Mouse (Mus musculus) forelimb bud, embryonic 11.5 days (tissue): ENCODE measurements at regions not wholly inside any gene's neighbourhood (a gene's known extent, or its start where the extent isn't known, plus 50 kb on each side); places are given as distances from the start of the nearest gene placed in this dataset.
A peak's percentile ranks its signal among the peaks of the same experiment; 100 is the strongest.

ENCODE experiments used
- DNase-seq: peaks from one replicate; pipeline ENCODE4 v3.0.0-alpha.2; 2012; ENCODE audit warnings: low read depth, low spot score

DNA sequence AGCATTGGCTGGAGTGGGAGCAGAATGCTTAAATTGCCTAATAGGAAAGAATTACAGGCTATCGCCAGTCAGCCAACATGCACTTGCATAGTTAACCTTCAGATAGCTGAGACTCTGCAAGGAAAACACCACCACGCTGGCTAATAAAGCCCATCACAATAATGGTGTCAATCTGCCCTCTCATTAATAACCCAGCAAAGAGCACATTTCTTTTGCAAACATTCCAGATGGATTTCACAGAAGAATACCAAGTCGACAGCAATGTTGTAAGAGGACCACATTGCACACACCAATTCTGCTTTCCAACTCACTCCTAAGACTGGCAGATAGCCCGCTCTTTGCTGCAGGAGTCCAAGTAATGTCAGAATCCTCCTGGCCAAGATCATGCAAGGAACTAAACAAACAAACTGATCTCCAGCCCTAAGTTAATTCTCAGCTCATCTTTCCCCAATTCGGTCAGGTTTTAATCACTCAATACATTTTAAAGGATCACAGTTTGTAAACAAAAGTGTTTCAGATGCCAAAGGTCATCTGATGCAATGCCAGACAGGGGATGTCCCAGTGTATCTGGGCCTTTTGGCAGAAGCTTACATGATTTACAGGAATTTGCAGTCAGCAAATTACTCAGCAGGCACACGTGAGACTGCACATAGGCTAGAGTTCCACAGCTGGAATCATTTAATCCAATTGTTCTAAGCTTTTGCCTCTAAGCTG, 198.4 kb downstream of the Klf6 start:
- peak; percentile 58 for DNase-seq

DNA sequence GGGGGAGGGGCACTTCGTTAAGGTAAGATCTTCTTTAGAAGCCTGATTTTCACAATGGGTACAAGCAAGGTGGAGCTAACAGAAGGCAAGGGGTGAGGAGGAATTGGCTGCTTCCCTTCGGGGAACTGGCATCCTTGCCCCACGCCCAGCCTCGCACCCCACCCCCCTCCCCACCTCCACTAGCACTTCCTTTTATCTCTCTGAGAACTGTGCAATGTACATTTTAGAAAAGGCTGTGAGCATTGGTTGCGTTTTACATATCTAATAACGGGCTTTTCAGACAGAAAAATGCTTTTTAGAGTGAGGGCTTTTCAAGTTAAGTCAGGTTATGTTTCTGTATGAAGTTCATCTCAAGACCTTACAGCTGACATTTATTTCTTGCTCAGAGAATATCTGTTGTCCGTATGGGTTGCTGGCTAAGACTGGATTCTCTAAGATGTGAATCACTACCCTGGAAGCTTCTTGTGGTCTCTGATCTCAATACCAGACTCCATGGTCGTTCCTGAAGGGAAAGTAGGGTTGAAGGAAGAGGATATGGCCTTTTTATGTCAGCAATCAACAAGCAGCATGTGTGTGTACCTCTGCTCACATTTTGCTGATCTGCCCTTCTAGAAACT, 199.1 kb downstream of the Klf6 start:
- no peak for DNase-seq

DNA sequence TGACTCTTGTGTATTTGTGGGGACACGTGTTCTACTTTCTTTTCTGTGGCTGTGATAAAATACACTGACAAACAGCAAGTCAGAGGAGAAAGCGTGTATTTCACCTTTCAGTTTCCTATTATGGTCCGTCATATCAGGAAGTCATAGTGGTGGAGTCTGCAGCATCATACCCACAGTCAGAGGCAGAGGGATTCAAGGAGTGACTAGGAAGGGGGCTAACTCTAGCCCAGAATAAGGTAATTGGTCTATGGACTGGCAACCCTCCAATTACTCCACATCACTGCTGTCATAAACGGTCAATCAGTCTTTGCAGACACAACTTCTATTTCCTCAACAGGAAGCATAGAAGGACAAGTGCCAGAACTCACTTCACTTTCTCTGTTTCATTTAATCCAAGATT, 201.0 kb downstream of the Klf6 start:
- no peak for DNase-seq

DNA sequence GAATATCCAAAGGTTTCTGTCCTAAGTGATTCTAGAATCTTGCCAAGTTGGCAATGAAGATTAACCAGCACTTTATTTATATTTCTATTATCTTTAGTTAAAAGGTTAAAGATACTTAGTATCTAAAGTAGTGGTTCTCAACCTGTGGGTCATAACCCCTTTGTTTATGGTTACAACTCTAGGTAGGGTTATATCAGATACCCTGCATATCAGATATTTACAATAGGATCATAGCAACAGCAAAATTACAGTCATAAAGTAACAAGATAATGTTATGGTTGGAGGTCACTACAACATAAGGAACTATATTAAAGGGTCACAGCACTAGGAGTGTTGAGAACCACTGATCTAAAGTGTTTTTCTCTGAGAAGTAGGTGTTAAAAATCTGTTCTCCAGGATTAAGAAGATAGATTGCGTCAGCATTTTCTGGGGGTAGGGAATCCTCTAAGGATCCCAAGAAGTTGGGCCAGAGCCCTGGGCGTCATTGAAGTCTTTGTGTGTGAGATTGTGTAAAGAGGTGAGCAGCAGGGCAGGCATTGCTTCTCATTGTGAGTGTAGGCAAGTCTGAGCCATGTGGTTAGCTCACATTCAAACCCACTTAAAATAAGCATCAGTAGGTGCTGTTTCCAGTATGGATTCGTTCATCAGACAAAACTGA, 201.6 kb downstream of the Klf6 start:
- DNase-seq: no peak

DNA sequence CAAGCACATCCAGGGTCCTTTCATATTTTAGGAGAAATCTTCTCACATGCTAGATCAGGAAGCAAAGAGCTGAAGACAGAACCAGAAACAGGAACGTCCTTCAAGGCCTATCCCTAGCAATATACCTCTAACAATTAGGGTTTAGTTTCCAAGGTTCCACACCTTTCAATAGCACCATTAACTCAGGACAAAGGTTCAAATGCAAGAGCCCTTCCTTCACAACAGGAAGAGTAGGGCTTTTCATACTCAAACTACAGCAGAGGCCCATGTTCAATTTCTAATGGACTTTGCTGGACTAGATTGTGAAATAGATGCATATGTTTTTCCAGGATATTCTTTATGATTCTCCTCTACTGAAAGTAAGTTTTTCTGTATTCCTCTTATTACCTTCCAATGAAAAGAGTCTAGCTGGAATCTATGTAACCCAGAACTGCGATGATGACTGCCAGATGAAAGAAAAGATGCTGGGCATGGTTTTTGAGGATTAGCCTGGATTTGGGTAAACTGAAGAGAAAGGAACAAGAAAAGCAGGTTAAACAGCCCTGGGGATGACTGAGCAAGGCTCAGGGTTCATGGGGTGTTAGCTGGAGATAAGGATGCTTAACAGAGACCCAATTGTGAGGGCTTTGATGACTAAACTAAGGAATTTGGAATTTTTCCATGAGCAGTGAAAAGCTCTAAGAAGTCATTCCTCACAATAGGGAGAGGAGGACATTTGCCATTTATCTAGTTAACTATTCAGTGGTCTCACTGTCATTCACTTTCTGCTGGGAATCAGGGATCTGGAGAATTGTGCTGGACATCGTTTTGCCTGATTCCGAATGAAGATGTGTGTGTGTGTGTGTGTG, 215.9 kb downstream of the Klf6 start:
- no peak for DNase-seq

DNA sequence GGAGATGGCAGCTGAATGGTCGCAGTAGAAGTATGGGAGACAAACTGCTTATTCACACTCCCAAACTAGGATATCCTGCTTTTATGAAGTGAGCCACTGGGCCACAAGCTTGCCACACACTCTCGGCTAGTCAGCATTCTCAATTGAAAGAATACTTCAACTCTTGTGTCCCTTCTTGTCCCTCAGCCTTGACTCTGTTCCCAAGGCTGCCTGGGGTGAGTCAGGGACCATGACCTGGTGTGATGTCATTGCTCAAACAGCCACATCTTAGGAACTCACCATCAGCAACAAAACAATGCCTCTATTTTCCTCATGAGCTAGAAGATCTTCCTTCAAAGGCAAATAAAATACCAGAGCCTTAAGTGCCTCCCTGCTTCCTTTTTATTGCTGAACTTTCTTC, 224.6 kb downstream of the Klf6 start:
- no peak for DNase-seq

DNA sequence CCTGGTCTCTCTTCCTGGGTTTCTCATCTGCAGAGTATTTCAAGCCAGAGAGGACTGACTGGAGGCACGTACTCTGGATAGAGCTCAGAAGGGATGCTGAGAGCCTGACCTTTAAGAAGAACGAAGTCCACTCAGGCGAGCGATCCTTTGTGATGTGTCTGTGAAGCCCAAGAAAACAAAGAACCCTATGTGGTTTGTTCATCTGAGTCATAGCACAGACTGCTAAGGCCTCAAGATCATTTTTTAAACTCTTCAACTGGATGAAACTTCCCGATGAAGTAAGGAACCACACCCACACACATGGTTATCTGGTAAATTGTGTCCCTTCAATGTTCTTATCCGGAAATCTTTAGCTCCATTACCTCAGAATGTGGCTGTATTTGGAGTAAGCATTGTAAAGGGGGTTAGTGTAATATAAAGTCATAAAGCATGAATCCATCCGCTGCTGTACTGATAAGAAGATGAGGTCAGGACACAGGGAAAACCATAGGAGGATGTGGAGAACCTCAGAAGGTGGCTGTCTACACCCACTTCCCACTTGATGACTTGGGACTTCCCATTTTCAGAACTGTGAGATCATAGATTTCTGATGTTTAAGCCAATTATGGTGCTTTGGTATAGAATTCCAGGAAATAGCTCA, 247.9 kb downstream of the Klf6 start:
- DNase-seq: no peak

DNA sequence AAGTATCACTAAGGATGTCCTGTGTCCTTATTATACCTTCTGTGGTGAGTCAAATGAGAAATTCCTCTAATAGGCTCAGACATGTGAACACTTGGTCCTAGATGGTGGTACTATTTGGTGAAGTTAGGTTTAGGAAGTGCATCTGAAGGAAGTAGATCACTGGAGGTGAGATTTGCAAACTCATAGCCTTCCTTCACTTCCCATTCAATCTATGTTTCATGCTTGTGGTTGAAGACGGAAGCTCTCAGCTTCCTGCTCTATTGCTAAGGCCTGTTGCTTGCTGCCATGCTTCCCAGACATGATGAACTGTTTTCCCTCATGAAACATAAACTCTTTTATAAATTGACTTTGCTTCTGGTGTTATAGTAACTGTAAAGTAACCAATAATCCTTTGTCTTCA, 258.4 kb downstream of the Klf6 start:
- no peak for DNase-seq

DNA sequence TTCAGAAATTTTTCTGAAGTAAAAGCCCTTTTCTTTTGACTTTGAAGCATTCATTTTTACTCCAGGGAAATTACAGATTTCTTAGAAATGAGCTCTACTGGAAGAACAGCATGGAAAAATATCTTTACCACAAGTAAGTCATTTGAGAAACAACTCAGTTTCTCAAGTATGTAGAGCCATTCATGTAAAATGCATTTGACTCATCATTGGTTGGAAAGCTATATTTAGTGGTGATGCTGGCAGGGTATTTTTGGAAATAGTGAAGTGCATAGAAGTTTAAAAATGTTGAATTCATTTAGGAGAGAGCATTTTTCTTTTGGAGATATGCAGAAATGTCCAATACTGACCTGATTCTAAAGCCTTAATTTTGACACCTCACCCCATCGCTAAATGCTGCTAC, 266.0 kb downstream of the Klf6 start:
- no peak for DNase-seq

DNA sequence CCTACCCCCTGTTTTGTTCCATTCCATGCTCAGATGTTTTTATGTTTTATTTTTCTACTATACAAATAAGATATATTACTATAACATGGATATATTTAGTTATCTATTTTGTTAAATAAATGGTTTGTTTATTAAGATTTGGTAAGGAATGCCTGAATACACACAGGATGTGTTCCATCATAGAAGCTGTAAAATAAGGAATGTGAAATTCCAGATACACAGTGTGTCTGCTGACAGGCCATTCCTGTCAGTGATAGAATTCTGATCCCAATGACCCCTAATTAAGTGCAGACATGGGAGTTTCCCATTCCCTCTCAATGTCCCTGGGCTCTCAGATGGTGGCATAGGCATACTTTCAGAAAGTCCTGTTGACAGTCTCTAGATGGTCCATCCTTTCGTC, 267.6 kb downstream of the Klf6 start:
- no peak for DNase-seq

DNA sequence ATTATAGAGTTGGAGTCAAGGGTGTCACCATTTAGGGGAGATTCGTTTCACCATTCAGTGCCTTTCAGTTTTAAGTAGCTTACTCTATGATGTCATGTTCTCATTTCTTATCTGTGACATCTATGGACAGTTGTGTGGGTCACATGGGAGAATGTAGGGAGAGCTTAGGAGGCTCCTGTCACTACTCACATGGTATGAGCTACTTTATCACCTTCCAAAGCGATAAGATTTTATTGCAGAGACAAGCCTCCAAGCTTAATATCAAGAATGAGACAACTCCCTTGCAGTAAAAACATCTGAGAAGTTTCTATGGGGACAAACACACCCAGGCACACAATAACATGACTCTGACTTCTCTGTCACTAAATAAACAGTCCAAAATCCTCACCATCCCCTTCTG, 270.1 kb downstream of the Klf6 start:
- DNase-seq: no peak

DNA sequence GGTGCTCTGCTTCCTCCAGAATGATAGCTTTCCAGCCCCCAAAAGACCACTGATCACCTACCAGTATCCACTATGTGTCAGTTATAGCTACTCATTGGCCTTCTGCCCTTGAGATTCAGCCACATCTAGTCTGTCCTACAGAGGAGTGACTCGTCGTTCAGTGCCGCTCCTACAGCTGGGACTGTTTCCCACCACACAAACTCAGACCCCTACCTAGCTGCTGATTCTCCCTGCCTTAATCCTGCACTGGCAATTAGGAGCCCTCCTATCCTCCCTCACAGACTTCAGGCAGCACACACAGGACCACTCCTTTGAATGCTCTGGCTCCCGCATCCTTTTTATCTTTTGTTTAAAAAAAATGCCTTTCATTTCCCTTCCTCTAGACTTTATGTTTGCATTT, 275.9 kb downstream of the Klf6 start:
- no peak for DNase-seq

DNA sequence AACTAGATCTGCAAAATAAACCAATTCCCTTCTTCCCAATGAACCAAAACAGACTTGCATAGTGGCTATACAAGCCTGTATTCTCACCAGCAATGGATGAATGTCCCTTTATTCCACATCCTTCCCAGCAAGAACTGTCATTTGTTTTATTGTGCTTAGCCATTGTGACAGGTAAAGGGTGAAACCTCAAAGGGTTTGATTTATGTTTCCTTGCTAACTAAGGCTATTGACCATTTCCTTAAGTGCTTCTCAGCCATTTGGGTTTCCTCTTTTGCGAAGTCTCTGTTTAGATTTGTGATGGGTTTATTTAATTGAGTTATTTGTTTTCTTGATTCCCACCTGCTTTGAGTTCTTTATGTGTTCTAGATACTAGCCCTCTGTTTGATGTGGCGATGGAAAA, 281.5 kb downstream of the Klf6 start:
- DNase-seq: no peak

DNA sequence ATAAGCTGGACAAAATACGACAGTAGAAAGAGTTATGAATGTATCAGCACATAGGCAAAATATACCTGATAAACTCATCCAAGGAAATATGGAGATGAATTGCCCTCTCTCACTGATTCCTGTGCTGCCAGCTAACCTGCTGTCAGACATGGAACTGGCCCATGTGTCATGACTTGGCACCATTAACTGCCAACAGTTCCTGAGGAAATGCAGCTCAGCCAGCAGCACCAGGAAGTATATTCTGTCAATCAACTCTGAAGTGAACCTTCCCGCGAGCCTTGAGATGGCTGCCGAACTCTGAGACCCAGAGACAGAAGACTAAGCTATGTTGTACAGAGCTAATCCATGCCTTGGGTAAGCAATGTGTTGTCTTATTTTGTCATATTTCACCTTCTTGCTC, 292.4 kb downstream of the Klf6 start:
- no peak for DNase-seq

DNA sequence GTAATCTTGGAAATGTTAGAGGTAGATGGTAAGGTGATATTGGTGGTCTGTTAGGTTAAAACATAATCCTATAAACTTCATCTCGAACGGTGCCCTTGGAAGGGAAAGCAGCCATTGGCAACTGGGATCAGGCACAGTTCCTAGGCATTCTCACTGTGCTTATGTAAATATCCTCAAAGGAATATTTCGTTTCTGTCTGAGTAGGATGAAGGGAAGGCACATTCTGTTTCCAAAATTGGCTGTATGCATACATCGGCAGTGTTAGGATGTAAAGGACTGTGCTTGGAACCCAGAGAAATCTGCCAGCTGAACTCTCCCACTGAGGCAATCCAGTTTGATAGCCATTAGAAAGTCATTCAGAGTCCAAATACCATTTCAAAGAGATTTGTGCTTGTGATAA, 294.9 kb downstream of the Klf6 start:
- DNase-seq: no peak

DNA sequence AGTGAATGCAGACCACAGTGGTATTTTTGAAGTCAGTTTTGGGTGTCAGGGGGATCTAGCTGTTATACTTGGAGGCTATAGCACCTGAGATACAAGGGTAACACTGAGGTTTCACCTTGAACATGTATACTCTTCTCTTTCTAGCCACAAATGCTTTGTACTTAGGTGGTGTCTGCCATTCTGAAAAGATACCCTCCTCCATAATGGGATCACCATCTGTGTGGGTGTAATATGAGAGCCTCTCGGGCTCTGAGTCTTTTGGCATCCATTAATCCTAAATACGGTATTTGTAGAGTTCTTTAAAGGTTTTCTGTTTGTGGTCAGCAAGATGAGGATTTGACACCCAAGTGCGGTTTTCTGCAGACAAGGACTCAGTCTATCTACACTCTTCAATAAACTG, 295.7 kb downstream of the Klf6 start:
- peak; percentile 23 for DNase-seq

DNA sequence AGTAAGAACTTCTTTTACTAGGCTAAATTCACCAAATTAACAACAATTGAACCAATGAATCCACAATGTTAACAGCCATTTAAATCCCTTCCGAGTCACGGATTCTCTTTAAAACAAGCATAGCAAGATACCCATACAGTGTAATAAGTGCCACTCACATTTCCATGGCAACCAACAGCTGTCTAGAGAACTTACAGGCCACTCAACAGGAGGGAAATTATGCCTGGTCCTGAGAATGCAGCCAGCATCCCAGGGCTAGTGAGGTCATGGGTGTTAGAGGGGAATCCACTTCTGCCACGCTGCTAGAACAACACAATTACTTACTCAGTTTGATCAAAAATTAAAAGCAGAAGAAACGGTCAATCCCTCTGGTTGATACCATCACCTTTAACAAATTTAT, 296.7 kb downstream of the Klf6 start:
- DNase-seq: peak; percentile 18

DNA sequence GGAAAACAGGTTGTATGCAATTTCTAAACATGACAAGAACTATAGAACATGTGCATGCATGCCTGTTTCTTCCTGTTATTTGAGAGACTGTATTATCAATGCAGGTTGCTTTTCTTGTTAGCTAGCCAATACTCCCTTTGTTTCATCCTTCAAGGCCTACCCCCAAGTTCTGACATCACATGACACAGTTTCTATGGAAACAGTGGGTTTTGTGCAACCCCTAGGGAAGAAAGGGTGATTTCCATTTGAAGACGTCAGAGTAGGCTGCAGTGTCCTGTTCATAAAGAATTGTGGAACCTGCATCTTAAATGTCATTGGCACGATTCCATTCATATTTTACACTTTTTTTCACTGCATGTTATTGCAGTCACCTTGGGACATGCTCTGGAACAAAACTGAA, 298.1 kb downstream of the Klf6 start:
- no peak for DNase-seq

DNA sequence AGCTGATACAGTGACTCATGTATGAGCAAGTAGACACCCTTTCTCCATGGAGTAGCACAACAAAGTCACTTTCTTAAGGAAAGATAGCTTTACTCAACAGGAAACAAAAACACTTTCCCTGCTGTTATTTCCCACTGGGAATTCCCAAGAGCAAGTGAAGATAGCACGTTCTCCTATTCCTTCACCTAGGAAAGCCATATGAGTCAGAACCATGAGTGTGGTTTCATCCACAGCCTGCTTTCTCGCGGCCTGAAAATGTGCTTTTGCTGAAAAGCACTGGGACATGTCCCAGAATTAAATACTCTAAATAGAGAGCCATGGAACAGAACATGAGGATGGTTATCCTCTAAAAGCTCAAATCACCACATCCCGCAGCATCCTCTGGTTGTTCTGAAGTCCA, 304.6 kb downstream of the Klf6 start:
- no peak for DNase-seq

DNA sequence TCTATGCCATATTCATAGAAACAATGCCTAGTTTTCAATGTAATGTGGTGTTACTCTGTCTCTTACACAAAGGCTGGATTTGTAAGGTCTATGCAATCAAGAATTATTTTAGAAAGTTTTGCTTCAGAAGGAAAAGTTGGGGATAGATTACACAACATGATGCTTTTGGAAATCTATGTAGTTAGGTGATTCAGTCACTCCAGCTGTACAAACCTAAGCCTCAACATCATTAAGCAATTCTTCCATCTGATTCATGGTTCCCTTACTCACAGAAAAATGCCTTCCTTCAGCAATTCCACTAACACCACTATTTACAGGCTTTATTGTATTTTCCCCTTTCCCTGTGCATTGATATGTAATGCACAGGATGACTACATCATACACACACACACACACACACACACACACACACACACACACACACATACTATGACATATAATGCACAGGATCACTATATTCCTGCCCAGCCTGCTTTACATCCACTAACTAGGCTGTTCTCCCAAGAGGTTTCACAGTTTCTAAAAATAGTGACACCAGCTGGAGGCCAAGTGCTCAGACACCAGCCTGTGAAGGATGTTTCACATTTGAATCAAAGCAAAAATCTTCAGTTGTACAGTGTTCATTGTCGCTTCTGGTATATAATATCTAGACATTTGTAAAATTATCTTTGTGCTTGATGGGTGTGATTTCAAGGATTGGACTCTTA, 305.9 kb downstream of the Klf6 start:
- DNase-seq: no peak

DNA sequence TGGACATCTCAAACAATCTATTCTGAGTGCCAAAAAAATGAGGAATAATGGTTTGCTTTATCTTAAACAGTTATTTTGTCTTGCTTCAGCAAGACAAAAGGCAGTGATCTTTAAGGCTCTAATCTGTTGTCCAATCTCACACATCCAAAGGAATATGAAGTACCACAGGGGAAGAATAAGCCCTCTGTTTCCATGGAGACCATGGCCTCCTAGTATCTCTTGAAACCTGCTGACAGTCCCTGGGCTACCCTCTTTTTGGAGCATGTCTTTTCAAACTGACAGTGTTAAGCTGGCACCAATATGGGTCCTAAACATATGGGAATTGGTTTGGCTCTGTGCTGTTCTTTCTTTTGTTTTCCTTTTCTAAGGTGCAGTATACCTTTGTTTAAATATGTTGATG, 311.8 kb downstream of the Klf6 start:
- DNase-seq: no peak
